ENCODE assay signal across 28 mouse cellular contexts in the genomic region with DNA sequence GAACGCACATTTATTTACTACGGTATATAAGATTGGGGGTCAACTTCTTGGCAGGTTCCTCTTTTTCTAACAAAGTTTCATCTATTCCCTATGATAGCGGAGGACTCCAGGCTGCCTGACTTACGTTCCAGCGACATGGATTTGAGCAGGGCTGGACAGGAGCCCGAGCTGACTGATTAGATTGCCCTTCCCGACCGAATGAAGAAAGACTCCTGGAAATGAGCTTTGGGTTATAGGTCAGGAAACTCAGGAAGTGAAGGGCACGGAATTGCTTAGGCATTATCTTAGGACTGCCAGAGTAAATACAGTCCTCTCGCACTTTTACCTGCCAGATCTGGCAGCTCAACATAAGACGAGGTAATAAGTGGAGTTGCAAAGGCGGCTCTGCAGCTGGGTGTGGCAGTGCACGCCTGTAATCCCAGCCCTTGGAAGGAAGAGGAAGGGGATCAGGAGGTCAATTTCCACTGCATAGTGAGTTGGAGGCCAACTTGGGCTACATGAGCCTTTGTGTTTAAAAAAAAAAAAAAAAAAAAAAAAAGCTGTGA. TPM values are rescaled to one million over a fixed set of nuclear protein-coding genes. Genes with fewer than 3 reads are reported as not detected.
DNase-seq lines count a peak whose midpoint lies in the region; ATAC-seq and TF ChIP-seq lines count a peak whose summit lies in the region.
"Had no signal": no experiment of that assay in that cellular context is flagged by ENCODE, and none has a peak within 500 bp of the region (broad histone marks: within the 10 kb centered on the region; RNA-seq: fewer than 3 reads in every experiment).

No protein-coding gene starts in this region.

- TF ChIP-seq CTCF in heart, adult 2 months (IDR thresholded peaks at IDR 0.05) = no peak

- no peak for TF ChIP-seq POLR2A in heart, adult 2 months (IDR thresholded peaks at IDR 0.05; ENCODE audit: insufficient read depth, low read depth, low read length)

- H3K4me1 ChIP-seq in heart, embryonic 10.5 days = 0 out of 2 replicates have a peak, but pooled peaks cover 4% of the 10 kb centered on the region
- H3K4me1 ChIP-seq in heart, adult 2 months (ENCODE audit: control insufficient read depth, insufficient read depth, low read length) = no peaks in the 10 kb centered on the region
- no peaks in the 10 kb centered on the region for H3K4me1 ChIP-seq in intestine, embryonic 14.5 days (replicated peaks; ENCODE audit: control insufficient read depth, insufficient read depth, low read length)
- peaks cover 3% of the 10 kb centered on the region; the same call in 1 of the 2 replicates for H3K4me1 ChIP-seq in intestine, embryonic 16.5 days (ENCODE audit: control insufficient read depth, insufficient read depth, low read length)
- no peaks in the 10 kb centered on the region for H3K4me1 ChIP-seq in stomach, embryonic 16.5 days (ENCODE audit: control insufficient read depth, insufficient read depth, low read length)
- H3K4me1 ChIP-seq: embryonic facial prominence, embryonic 12.5 days; forebrain, embryonic 12.5 days; heart, embryonic 13.5 days; midbrain, embryonic 10.5 days; midbrain, embryonic 15.5 days had no signal

- no peaks in the 10 kb centered on the region for H3K36me3 ChIP-seq in heart, embryonic 10.5 days
- no peaks in the 10 kb centered on the region for H3K36me3 ChIP-seq in heart, adult 2 months (ENCODE audit: control insufficient read depth, insufficient read depth, low read length)
- no peaks in the 10 kb centered on the region for H3K36me3 ChIP-seq in intestine, embryonic 14.5 days (ENCODE audit: control insufficient read depth, insufficient read depth, low read length)
- no peaks in the 10 kb centered on the region for H3K36me3 ChIP-seq in intestine, embryonic 16.5 days (ENCODE audit: control insufficient read depth, insufficient read depth, low read length)
- no peaks in the 10 kb centered on the region for H3K36me3 ChIP-seq in stomach, embryonic 16.5 days (ENCODE audit: control insufficient read depth, insufficient read depth, low read length)
- H3K36me3 ChIP-seq: embryonic facial prominence, embryonic 12.5 days; forebrain, embryonic 12.5 days; heart, embryonic 13.5 days; midbrain, embryonic 10.5 days; midbrain, embryonic 15.5 days had no signal

- peak; percentile 70 for DNase-seq in heart, embryonic 10.5 days (ENCODE audit: low spot score)
- no peak for DNase-seq in heart, adult 2 months
- no peak for DNase-seq in intestine, embryonic 14.5 days (ENCODE audit: low spot score)
- DNase-seq in ovary, postnatal 14 days (ENCODE audit: low spot score) = no peak
- DNase-seq: adrenal gland, adult 2 months; B cell, adult 2 months; cerebellum, adult 11 months; cerebellum, adult 9-10 months; cerebellum, postnatal 36 days; embryo, embryonic 11 days; forebrain, postnatal 0 days; heart, postnatal 10 days; kidney, adult 8-10 months; kidney, postnatal 14 days; lung, adult 2 months; right cerebral cortex, adult 18-20 months; spleen, adult 18-20 months; thymus, postnatal 14 days had no signal

- H3K27ac ChIP-seq in heart, embryonic 10.5 days = no peak overlapping the region
- no peak overlapping the region for H3K27ac ChIP-seq in heart, adult 2 months
- no peak overlapping the region for H3K27ac ChIP-seq in intestine, embryonic 14.5 days (ENCODE audit: low read depth)
- no peak overlapping the region; the same call in 1 of the 2 replicates for H3K27ac ChIP-seq in intestine, embryonic 16.5 days (ENCODE audit: low read length)
- 0 out of 2 replicates have a peak overlapping the region, but pooled peaks have one; percentile 23 for H3K27ac ChIP-seq in stomach, embryonic 16.5 days (ENCODE audit: low read length)
- H3K27ac ChIP-seq: embryonic facial prominence, embryonic 12.5 days; forebrain, embryonic 12.5 days; heart, embryonic 13.5 days; hindbrain, embryonic 14.5 days; liver, embryonic 14.5 days; midbrain, embryonic 10.5 days; midbrain, embryonic 15.5 days had no signal

- no peak overlapping the region for H3K9ac ChIP-seq in heart, adult 2 months (ENCODE audit: low read depth, low read length)
- no peak overlapping the region for H3K9ac ChIP-seq in intestine, embryonic 14.5 days (ENCODE audit: low read length)
- no peak overlapping the region for H3K9ac ChIP-seq in intestine, embryonic 16.5 days (ENCODE audit: low read depth, low read length)
- no peak overlapping the region for H3K9ac ChIP-seq in stomach, embryonic 16.5 days (ENCODE audit: low read length)
- H3K9ac ChIP-seq: embryonic facial prominence, embryonic 12.5 days; forebrain, embryonic 12.5 days; forebrain, postnatal 0 days; heart, embryonic 13.5 days; hindbrain, embryonic 14.5 days; liver, embryonic 14.5 days; midbrain, embryonic 15.5 days had no signal

- no peaks in the 10 kb centered on the region for H3K9me3 ChIP-seq in heart, embryonic 10.5 days
- H3K9me3 ChIP-seq in intestine, embryonic 14.5 days (ENCODE audit: control insufficient read depth, low read length) = no peaks in the 10 kb centered on the region
- H3K9me3 ChIP-seq in intestine, embryonic 16.5 days (ENCODE audit: control insufficient read depth, low read length) = no peaks in the 10 kb centered on the region
- no peaks in the 10 kb centered on the region for H3K9me3 ChIP-seq in stomach, embryonic 16.5 days (replicated peaks; ENCODE audit: control insufficient read depth, low read length)
- H3K9me3 ChIP-seq: embryonic facial prominence, embryonic 12.5 days; forebrain, embryonic 12.5 days; heart, embryonic 13.5 days; midbrain, embryonic 10.5 days; midbrain, embryonic 15.5 days had no signal

- H3K4me3 ChIP-seq in heart, embryonic 10.5 days = no peak overlapping the region
- H3K4me3 ChIP-seq in heart, adult 2 months = no peak overlapping the region
- no peak overlapping the region for H3K4me3 ChIP-seq in intestine, embryonic 14.5 days (ENCODE audit: low read depth, low read length)
- no peak overlapping the region for H3K4me3 ChIP-seq in intestine, embryonic 16.5 days (ENCODE audit: low read length)
- no peak overlapping the region for H3K4me3 ChIP-seq in stomach, embryonic 16.5 days (replicated peaks; ENCODE audit: low read length)
- H3K4me3 ChIP-seq: embryonic facial prominence, embryonic 12.5 days; forebrain, embryonic 12.5 days; heart, embryonic 13.5 days; midbrain, embryonic 10.5 days; midbrain, embryonic 15.5 days had no signal

- H3K4me2 ChIP-seq in intestine, embryonic 14.5 days (ENCODE audit: low read length) = no peak overlapping the region
- no peak overlapping the region for H3K4me2 ChIP-seq in intestine, embryonic 16.5 days (ENCODE audit: low read depth, low read length)
- no peak overlapping the region for H3K4me2 ChIP-seq in stomach, embryonic 16.5 days (ENCODE audit: low read depth, low read length)
- H3K4me2 ChIP-seq: embryonic facial prominence, embryonic 12.5 days; forebrain, embryonic 12.5 days; heart, embryonic 13.5 days; hindbrain, embryonic 14.5 days; midbrain, embryonic 15.5 days had no signal

- H3K79me2 ChIP-seq in heart, adult 2 months (replicated peaks; ENCODE audit: control insufficient read depth, insufficient read depth, low read length) = no peaks in the 10 kb centered on the region

- no peaks in the 10 kb centered on the region for H3K27me3 ChIP-seq in heart, embryonic 10.5 days (ENCODE audit: insufficient read depth, poor library complexity, severe bottlenecking)
- H3K27me3 ChIP-seq in heart, adult 2 months (ENCODE audit: control insufficient read depth, insufficient read depth, low read length) = no peaks in the 10 kb centered on the region
- no peaks in the 10 kb centered on the region for H3K27me3 ChIP-seq in intestine, embryonic 14.5 days (replicated peaks; ENCODE audit: control insufficient read depth, insufficient read depth, low read length)
- H3K27me3 ChIP-seq in intestine, embryonic 16.5 days (replicated peaks; ENCODE audit: control insufficient read depth, insufficient read depth, low read length) = no peaks in the 10 kb centered on the region
- no peaks in the 10 kb centered on the region for H3K27me3 ChIP-seq in stomach, embryonic 16.5 days (ENCODE audit: control insufficient read depth, insufficient read depth, low read length)
- H3K27me3 ChIP-seq: embryonic facial prominence, embryonic 12.5 days; forebrain, embryonic 12.5 days; heart, embryonic 13.5 days; midbrain, embryonic 15.5 days had no signal

- TF ChIP-seq EP300 in heart, adult 2 months (IDR thresholded peaks at IDR 0.05; ENCODE audit: insufficient read depth, low read depth, low read length) = no peak

- intact Hi-C loops in heart, adult 2 months (cut with DNase I) = no loop called here

- WGBS in heart, embryonic 10.5 days = 54% methylated on average over 13 of the region's 13 CpGs
- 26% methylated on average over 13 of the region's 13 CpGs for WGBS in heart, adult 2 months
- 45% methylated on average over 13 of the region's 13 CpGs for WGBS in intestine, embryonic 14.5 days
- 42% methylated on average over 13 of the region's 13 CpGs for WGBS in intestine, embryonic 16.5 days
- WGBS in stomach, embryonic 16.5 days = 42% methylated on average over 13 of the region's 13 CpGs

- peak; percentile 73 for ATAC-seq in intestine, embryonic 14.5 days (replicated peaks; ENCODE audit: low FRiP score, low TSS enrichment, low read depth)
- peak; percentile 98 for ATAC-seq in intestine, embryonic 16.5 days
- ATAC-seq in stomach, embryonic 16.5 days (ENCODE audit: insufficient read depth, low FRiP score) = peak; percentile 76
- ATAC-seq in monocyte, adult 5-6 weeks (replicated peaks; ENCODE audit: insufficient number of reproducible peaks, low FRiP score, low TSS enrichment, poor library complexity, severe bottlenecking) = no peak
- ATAC-seq: forebrain, postnatal 0 days; midbrain, embryonic 15.5 days had no signal

RNA-seq across cellular contexts. Expression of a gene that starts 21.0 kb away (rescaled TPM):
- 18.6 and 33.8 TPM in 2 replicates for polyA plus RNA-seq in heart, embryonic 10.5 days (2016; fragmentation: Nextera tagmentation; extraction: Ambion mirVana)
- total RNA-seq in heart, adult 2 months (2021) = 10 to 100 TPM; 24.9 to 26.0 TPM
- 19.6 and 36.5 TPM in 2 replicates for polyA plus RNA-seq in heart, adult 2 months (2012; rRNA removed)
- 62.1 and 73.6 TPM in 2 replicates for polyA plus RNA-seq in intestine, embryonic 14.5 days (2014; fragmentation: Nextera tagmentation; extraction: Ambion mirVana)
- 27.9 and 30.1 TPM in 2 replicates for polyA plus RNA-seq in intestine, embryonic 16.5 days (2015; fragmentation: Nextera tagmentation; extraction: Ambion mirVana)
- 35.0 and 39.0 TPM in 2 replicates for polyA plus RNA-seq in stomach, embryonic 16.5 days (2015; fragmentation: Nextera tagmentation; extraction: Ambion mirVana)
- total RNA-seq in monocyte, adult 5-6 weeks (2017) = 13.3 to 72.2 TPM (median 17.9 TPM) in 3 replicates
